Mouse (Mus musculus) embryonic facial prominence, embryonic 14.5 days (tissue): ENCODE measurements around the gene Smc4. TPM values are rescaled to one million over a fixed set of nuclear protein-coding genes. Genes with fewer than 3 reads are reported as not detected.

ENCODE experiments used
- ATAC-seq: fragments of 200-750 bp; cut with Nextera tagmentation; 2 replicates; pipeline ENCODE4 v1.8.0; 2017; ENCODE audit warnings: low read depth, moderate number of reproducible peaks, moderate TSS enrichment
- DNase-seq: peaks from one replicate; pipeline ENCODE4 v3.0.0-alpha.2; 2015; ENCODE audit warnings: low spot score
- H3K27ac ChIP-seq: fragments of 300-500 bp; sonication (generic); replicated peaks from 2 replicates; pipeline ENCODE4 v1.5.1; 2014; ENCODE audit warnings: low read depth, mild to moderate bottlenecking, low read length, moderate library complexity
- H3K27me3 ChIP-seq: fragments of 300-500 bp; sonication (generic); replicated peaks from 2 replicates; pipeline ENCODE4 v1.6.1; 2014; ENCODE audit warnings: low read length; ENCODE audit not compliant: control insufficient read depth, insufficient read depth
- H3K36me3 ChIP-seq: fragments of 300-500 bp; sonication (generic); 2 replicates; pipeline ENCODE4 v1.6.1; 2014; ENCODE audit warnings: low read length, mixed read lengths; ENCODE audit not compliant: control insufficient read depth, insufficient read depth
- H3K4me1 ChIP-seq: fragments of 300-500 bp; sonication (generic); 2 replicates; pipeline ENCODE4 v1.6.1; 2014; ENCODE audit warnings: antibody characterized with exemption, low read length; ENCODE audit not compliant: control insufficient read depth, insufficient read depth
- H3K4me2 ChIP-seq: fragments of 300-500 bp; sonication (generic); 2 replicates; pipeline ENCODE4 v1.6.1; 2014; ENCODE audit warnings: low read depth, mild to moderate bottlenecking, low read length, moderate library complexity, mixed read lengths
- H3K4me3 ChIP-seq: fragments of 300-500 bp; sonication (generic); 2 replicates; pipeline ENCODE4 v1.5.1; 2014; ENCODE audit warnings: low read depth, mild to moderate bottlenecking, low read length
- H3K9ac ChIP-seq: fragments of 300-500 bp; sonication (generic); 2 replicates; pipeline ENCODE4 v1.6.1; 2014; ENCODE audit warnings: low read depth, mild to moderate bottlenecking, low read length, moderate library complexity, mixed read lengths
- H3K9me3 ChIP-seq: fragments of 300-500 bp; sonication (generic); 2 replicates; pipeline ENCODE4 v1.6.1; 2016; ENCODE audit warnings: low read length; ENCODE audit not compliant: control insufficient read depth
- WGBS: fragments of 180-500 bp; shearing (Covaris S2); extraction: QIAGEN DNeasy Blood & Tissue Kit; methylation state at CpG from one replicate; pipeline ENCODE4 v1.1.7; 2014; 5-methylcytosine and 5-hydroxymethylcytosine counted together
- polyA plus RNA-seq: library from polyadenylated mRNA; unstranded; fragments of >200 nt; fragmentation: Nextera tagmentation; extraction: Ambion mirVana; gene quantifications from 2 replicates; pipeline ENCODE4 v1.2.1, GENCODE M21; 2014

Gene Smc4
- 121 and 127 TPM in 2 replicates for polyA plus RNA-seq

DNA sequence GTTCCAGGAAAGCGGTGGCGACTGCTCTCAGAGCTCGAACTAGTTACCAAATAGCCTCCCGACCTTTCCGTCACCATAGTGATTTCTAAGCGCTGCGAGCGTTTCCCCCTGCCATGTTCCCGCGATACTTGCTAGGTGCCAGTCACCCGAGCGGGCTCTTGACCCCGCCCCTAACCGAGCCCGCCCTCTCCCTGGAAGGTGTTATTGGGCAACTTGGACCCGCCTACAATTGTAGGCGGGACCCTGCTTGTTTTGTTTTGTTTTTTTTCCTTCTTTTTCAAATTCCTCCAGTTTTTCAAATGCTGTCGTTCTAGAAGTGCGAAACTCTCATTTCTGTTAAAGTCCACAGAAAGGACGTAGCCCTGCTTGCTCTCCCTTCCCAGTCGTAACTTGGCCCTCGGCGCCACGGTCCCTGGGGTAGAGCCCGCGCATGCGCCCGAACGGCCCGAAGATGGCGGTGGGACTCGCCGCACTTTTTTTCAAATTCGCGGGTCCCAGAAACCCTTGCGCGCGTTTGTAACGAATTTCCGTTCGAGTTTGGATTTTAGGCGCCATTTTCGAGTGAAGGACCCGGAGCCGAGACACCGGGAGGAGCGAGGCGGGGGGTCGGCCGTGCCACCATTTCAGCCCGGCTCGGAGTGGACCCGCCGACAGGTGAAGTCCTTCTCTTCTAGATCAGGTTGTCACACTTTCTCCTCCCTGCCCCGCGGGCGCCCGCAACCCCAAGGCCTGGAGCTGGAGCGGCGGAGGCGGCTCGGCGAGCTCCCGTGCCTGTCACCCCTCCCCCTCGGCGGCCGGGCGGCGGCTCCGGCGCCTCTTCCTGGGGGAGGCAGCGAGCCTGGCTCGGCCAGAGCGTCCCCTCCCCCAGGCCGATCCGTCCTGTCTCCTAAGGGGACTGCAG, at the start of gene Smc4, which contains the start of gene Ift80:
Smc4 (plus strand) TSS at position 302 of the 901 bp plus-strand sequence.
Ift80 (minus strand) TSS at position 134 of the 901 bp plus-strand sequence.
- ATAC-seq (peak; percentile 95), DNase-seq (peak; percentile 99)
- Histone ChIP-seq H3K9ac (peak within 1 kb of the TSS; percentile 82), H3K4me3 (peak within 1 kb of the TSS; percentile 83), H3K36me3 (no peaks in the 10 kb centered on the region; the same call in 1 of the 2 replicates), H3K4me1 (peaks cover 15% of the 10 kb centered on the region), H3K27me3 (no peaks in the 10 kb centered on the region), H3K9me3 (no peaks in the 10 kb centered on the region), H3K4me2 (peak within 1 kb of the TSS; percentile 87), H3K27ac (peak within 1 kb of the TSS; percentile 89)
- WGBS = 1% methylated on average over 57 of the region's 76 CpGs

DNA sequence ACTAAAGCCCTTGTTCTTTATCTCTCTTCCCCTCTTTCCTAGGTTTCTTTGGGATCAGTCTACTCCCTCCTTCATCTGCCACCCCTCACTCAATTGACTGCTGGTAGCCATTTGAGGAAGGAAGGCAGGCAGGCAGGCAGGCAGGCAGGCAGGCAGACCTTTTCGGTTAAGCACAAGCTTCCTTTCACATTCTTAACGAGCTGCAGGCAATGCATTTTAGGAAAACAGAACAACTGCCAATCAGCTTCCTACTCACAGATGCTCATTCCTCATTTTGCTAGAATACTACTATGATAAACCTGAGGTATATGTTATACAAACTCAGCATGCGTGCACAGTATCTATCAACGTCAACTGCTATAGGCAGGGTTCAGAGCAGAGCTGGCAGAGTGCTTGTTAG, 48.1 kb upstream of the Smc4 start:
- Histone ChIP-seq H3K4me2 (no peak overlapping the region), H3K9ac (no peak overlapping the region), H3K27ac (no peak overlapping the region), H3K9me3 (no peaks in the 10 kb centered on the region), H3K27me3 (no peaks in the 10 kb centered on the region), H3K4me1 (no peaks in the 10 kb centered on the region), H3K4me3 (no peak overlapping the region), H3K36me3 (peaks cover 9% of the 10 kb centered on the region; the same call in 1 of the 2 replicates)
- DNase-seq (no peak), ATAC-seq (no peak)
- 49% methylated on average over 4 of the region's 4 CpGs for WGBS

DNA sequence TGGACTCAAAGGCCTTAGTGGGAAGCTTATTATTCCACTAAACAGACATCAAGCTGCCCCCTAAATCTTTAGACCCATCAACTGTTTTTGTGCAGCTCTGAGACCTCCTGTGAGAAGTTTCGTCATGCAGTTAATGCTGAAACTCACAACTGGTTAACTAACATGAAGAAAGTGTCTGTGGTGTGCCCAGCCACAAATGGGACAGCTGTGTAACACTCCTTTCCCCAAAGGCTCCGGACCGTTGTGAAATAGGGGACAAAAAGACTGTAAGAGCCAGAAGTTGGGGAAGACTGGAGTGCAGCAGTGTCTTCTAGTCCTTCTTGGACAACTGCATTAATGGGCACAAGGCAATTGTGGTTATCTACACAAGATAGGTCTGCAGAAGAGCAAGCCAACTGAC, 47.1 kb upstream of the Smc4 start:
- no peak overlapping the region for H3K9ac ChIP-seq
- H3K4me2 ChIP-seq = no peak overlapping the region
- no peaks in the 10 kb centered on the region for H3K9me3 ChIP-seq
- H3K36me3 ChIP-seq = peaks cover 10% of the 10 kb centered on the region; the same call in 1 of the 2 replicates
- H3K27me3 ChIP-seq = no peaks in the 10 kb centered on the region
- DNase-seq = no peak
- H3K27ac ChIP-seq = no peak overlapping the region
- WGBS = 88% methylated on average over 3 of the region's 3 CpGs
- no peak for ATAC-seq
- H3K4me1 ChIP-seq = no peaks in the 10 kb centered on the region
- H3K4me3 ChIP-seq = no peak overlapping the region

DNA sequence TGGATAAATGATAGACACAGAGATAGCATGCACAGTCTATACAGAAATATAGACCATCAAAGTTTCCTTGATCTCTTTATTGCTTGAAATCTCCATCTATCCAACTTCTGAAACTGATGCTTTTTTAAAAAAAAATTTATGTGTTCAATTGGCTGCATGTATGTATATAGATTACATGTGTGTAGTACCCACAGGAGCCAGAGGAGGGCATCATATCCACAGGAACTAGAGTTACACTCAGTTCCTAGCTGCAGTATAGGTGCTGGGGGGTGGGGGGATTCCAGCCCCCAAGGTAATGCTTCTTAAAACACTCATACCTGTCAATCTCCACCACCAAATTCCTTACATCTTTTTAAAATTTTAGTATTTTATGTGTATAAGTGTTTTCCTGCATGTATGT, 39.9 kb upstream of the Smc4 start:
- Histone ChIP-seq H3K4me3 (no peak overlapping the region), H3K36me3 (peaks cover 45% of the 10 kb centered on the region), H3K9me3 (no peaks in the 10 kb centered on the region), H3K4me2 (no peak overlapping the region), H3K27me3 (no peaks in the 10 kb centered on the region), H3K4me1 (no peaks in the 10 kb centered on the region), H3K27ac (no peak overlapping the region), H3K9ac (no peak overlapping the region)
- no peak for ATAC-seq
- no peak for DNase-seq

DNA sequence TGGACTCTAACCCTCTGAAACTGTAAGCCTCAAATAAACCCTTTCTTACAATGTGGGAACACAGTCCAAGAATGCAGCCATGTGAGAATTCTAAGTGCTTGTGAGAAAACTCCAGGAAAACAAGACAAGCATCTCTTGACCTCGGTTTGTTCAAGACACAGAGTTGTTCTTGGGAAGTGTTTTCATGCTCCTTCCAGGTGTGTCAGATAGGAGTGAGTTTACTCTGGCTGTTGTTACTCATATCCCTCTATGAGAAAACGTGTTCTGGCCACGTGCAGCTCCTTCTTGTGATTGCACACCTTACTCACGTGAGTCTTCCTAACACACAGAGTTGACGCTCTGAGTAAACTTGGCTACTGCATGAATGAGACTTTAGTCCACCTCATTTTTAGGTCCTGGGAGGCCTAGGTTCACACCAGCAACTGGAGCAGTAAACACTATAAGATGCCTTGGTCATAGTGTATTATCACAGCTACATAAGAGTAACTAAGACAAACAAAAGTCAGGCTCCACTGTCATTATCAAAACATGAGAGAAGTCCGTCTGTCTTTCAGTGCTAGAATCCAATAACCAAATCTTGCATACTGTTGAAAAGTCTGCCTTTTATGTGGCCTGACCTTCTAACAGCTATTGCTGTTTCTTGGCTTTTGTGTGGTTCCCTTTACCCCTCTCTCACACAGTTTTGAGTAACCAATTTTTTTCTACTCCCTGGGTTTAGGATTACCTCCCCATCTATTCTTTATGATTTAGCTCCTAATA, 37.8 kb upstream of the Smc4 start:
- H3K4me3 ChIP-seq = no peak overlapping the region
- no peak for DNase-seq
- H3K9me3 ChIP-seq = no peaks in the 10 kb centered on the region
- no peaks in the 10 kb centered on the region for H3K27me3 ChIP-seq
- H3K27ac ChIP-seq = no peak overlapping the region
- ATAC-seq = no peak
- H3K9ac ChIP-seq = no peak overlapping the region
- H3K36me3 ChIP-seq = peaks cover 35% of the 10 kb centered on the region
- H3K4me1 ChIP-seq = no peaks in the 10 kb centered on the region
- H3K4me2 ChIP-seq = no peak overlapping the region
- WGBS = 94% methylated on average over 6 of the region's 6 CpGs

DNA sequence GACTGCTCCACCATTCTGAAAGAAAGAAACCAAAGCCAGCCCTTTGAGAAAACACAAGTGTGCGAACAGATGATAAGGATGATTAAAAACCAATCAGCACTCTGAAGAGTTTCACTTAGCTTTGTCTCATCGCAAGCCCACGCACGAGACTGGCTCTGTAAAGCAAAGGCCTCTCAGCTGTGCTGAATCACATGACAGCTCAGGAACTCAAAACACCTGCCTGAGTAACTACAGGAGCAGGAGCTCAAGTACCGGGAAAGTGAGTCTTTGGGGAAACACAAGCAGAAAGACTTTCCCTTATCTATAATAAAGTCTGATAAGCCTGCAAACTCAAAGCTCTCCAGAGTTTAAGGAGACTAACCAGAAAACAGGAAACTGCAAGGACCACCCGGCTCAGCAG, 37.1 kb upstream of the Smc4 start:
- no peak overlapping the region for H3K4me3 ChIP-seq
- DNase-seq = no peak
- no peak for ATAC-seq
- no peaks in the 10 kb centered on the region for H3K9me3 ChIP-seq
- H3K9ac ChIP-seq = no peak overlapping the region
- H3K36me3 ChIP-seq = peaks cover 35% of the 10 kb centered on the region
- no peak overlapping the region for H3K27ac ChIP-seq
- 80% methylated on average over 6 of the region's 6 CpGs for WGBS
- no peaks in the 10 kb centered on the region for H3K4me1 ChIP-seq
- H3K27me3 ChIP-seq = no peaks in the 10 kb centered on the region
- no peak overlapping the region for H3K4me2 ChIP-seq

DNA sequence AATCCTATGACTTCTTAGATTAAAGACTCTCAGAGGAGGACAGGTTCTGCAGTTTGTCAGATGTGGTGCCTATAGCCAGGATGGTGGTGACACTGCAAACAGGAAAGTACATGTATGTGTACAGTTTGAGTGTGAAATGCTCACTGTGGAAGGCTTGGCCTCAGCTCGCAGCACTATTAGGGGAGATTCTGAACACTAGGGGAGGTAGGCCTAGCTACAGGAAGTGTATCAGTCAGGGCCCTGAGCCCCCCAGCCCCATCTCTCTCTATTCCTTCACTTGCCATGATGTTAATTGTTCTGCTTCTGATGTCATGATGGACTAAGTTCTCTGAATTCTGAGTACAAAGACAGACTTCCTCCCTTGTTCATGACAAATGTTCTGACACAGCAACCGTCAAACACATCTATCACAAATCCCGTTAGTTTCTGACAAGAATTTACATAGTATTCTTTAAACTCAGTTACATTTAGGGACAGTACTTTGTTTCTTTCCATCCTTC, 35.4 kb upstream of the Smc4 start:
- DNase-seq (no peak), ATAC-seq (no peak)
- no peak overlapping the region for H3K9ac ChIP-seq
- H3K4me1 ChIP-seq = no peaks in the 10 kb centered on the region
- no peak overlapping the region for H3K4me3 ChIP-seq
- H3K4me2 ChIP-seq = no peak overlapping the region
- H3K27me3 ChIP-seq = no peaks in the 10 kb centered on the region
- H3K27ac ChIP-seq = no peak overlapping the region
- H3K9me3 ChIP-seq = no peaks in the 10 kb centered on the region
- 88% methylated on average over 3 of the region's 3 CpGs for WGBS
- peaks cover 35% of the 10 kb centered on the region for H3K36me3 ChIP-seq

DNA sequence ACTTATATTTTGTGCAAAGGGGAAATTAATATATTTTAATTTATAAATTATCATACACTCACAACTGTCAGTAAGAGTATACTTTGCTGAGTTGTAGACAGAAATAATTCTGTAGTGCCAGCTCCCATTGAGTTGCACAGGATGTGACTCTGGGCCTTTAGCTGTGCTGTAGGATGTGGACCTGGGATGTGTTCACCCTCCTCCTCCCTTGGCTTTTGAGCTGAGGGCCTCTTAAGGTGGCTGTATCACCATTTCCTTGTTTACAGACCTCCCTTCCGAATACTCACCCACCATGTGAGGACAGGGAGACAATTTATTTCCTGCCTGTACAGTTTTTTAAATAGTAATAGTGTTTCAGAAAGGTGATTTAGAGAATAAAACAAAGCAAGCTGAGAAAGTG, 31.0 kb upstream of the Smc4 start:
- ATAC-seq (no peak), DNase-seq (no peak)
- Histone ChIP-seq H3K4me2 (no peak overlapping the region), H3K9ac (no peak overlapping the region), H3K4me3 (no peak overlapping the region), H3K27ac (no peak overlapping the region), H3K27me3 (no peaks in the 10 kb centered on the region), H3K9me3 (no peaks in the 10 kb centered on the region), H3K36me3 (0 out of 2 replicates have a peak, but pooled peaks cover 4% of the 10 kb centered on the region), H3K4me1 (peaks cover 12% of the 10 kb centered on the region; the same call in 1 of the 2 replicates)
- WGBS = 77% methylated on average over 1 of the region's 1 CpGs
